Mouse (Mus musculus) intestine, postnatal 0 days (tissue): ENCODE data around the gene Lhfpl4. TPM values are rescaled to one million over a fixed set of nuclear protein-coding genes. Genes with fewer than 3 reads are reported as not detected.
A peak's percentile ranks its signal among the peaks of the same experiment; 100 is the strongest.

ENCODE experiments used
- ATAC-seq: fragments of 200-750 bp; cut with Nextera tagmentation; 2 replicates; pipeline ENCODE4 v1.8.0; 2017; ENCODE audit warnings: mild to moderate bottlenecking, moderate TSS enrichment, moderate library complexity
- H3K27ac ChIP-seq: fragments of 300-500 bp; sonication (generic); 2 replicates; pipeline ENCODE4 v1.5.1; 2014; ENCODE audit warnings: mild to moderate bottlenecking, low read depth, low read length, moderate library complexity
- H3K27me3 ChIP-seq: fragments of 300-500 bp; sonication (generic); replicated peaks from 2 replicates; pipeline ENCODE4 v1.6.1; 2014; ENCODE audit warnings: low read length, mixed read lengths; ENCODE audit not compliant: control insufficient read depth, insufficient read depth
- H3K36me3 ChIP-seq: fragments of 300-500 bp; sonication (generic); 2 replicates; pipeline ENCODE4 v1.6.1; 2014; ENCODE audit warnings: mild to moderate bottlenecking, moderate library complexity; ENCODE audit not compliant: control insufficient read depth, insufficient read depth
- H3K4me1 ChIP-seq: fragments of 300-500 bp; sonication (generic); replicated peaks from 2 replicates; pipeline ENCODE4 v1.6.1; 2014; ENCODE audit warnings: antibody characterized with exemption, low read length, mixed read lengths; ENCODE audit not compliant: control insufficient read depth, insufficient read depth
- H3K4me2 ChIP-seq: fragments of 300-500 bp; sonication (generic); replicated peaks from 2 replicates; pipeline ENCODE4 v1.6.1; 2014; ENCODE audit warnings: low read depth, mild to moderate bottlenecking, moderate library complexity
- H3K4me3 ChIP-seq: fragments of 300-500 bp; sonication (generic); 2 replicates; pipeline ENCODE4 v1.5.1; 2014; ENCODE audit warnings: low read depth, low read length
- H3K9ac ChIP-seq: fragments of 300-500 bp; sonication (generic); 2 replicates; pipeline ENCODE4 v1.6.1; 2014; ENCODE audit warnings: mild to moderate bottlenecking, low read depth, low read length
- H3K9me3 ChIP-seq: fragments of 300-500 bp; sonication (generic); 2 replicates; pipeline ENCODE4 v1.6.1; 2016; ENCODE audit warnings: mixed run types; ENCODE audit not compliant: control insufficient read depth
- CTCF ChIP-seq: sonication (generic); IDR thresholded peaks from 2 replicates; pipeline ENCODE4 v1.5.1; 2016; ENCODE audit warnings: low read depth, mild to moderate bottlenecking, control low read depth, antibody characterized with exemption, moderate library complexity
- WGBS: fragments of 180-500 bp; shearing (Covaris S2); extraction: QIAGEN DNeasy Blood & Tissue Kit; methylation state at CpG from one replicate; pipeline ENCODE4 v1.1.7; 2014; 5-methylcytosine and 5-hydroxymethylcytosine counted together
- polyA plus RNA-seq: library from polyadenylated mRNA; unstranded; fragments of >200 nt; fragmentation: Nextera tagmentation; extraction: Ambion mirVana; gene quantifications from 2 replicates; pipeline ENCODE4 v1.2.1, GENCODE M21; 2015

Lhfpl4 gene
- polyA plus RNA-seq, 1 experiment from 2014 or later = 0.78 TPM

- Histone ChIP-seq H3K27ac (no peak overlapping the region), H3K27me3 (no peaks in the 10 kb centered on the region), H3K9me3 (no peaks in the 10 kb centered on the region), H3K4me3 (no peak overlapping the region), H3K4me2 (no peak overlapping the region), H3K36me3 (no peaks in the 10 kb centered on the region), H3K9ac (no peak overlapping the region), H3K4me1 (no peaks in the 10 kb centered on the region)
- 80% methylated on average over 4 of the region's 4 CpGs for WGBS
- no peak for TF ChIP-seq CTCF
- no peak for ATAC-seq
These were observed 30.6 kb upstream of the Lhfpl4 start for GRCm38 (mm10) chr6:113225798-113226197.

- TF ChIP-seq CTCF = 0 out of 2 replicates have a peak, but pooled peaks have one; percentile 16
- H3K4me1 ChIP-seq = no peaks in the 10 kb centered on the region
- H3K36me3 ChIP-seq = no peaks in the 10 kb centered on the region
- no peaks in the 10 kb centered on the region for H3K9me3 ChIP-seq
- 71% methylated on average over 2 of the region's 2 CpGs for WGBS
- H3K4me3 ChIP-seq = no peak overlapping the region
- no peak for ATAC-seq
- no peaks in the 10 kb centered on the region for H3K27me3 ChIP-seq
- H3K4me2 ChIP-seq = no peak overlapping the region
- no peak overlapping the region for H3K9ac ChIP-seq
- H3K27ac ChIP-seq = no peak overlapping the region
These were observed 21.1 kb upstream of the Lhfpl4 start for GRCm38 (mm10) chr6:113216280-113216679.

DNA sequence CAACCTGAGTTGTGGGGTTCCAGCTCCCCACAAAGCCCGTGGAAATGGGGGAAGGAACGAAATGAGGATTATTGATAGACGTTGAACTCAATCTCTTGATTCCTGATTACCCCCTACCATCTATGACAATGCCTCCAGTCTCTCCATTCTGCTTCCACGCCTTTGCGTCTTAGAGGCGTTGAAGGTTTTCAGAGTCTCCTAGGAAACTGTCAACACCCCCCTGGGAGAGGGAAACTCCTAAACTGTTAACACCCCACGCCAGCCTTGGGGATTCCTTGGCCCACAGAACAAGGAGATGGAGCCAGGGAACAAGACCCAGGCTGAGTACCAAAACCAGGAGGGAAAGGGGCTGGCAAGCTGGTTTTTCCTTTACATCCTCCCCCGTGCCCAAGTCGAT, 410 bp upstream of the Lhfpl4 start:
- Histone ChIP-seq H3K9me3 (no peaks in the 10 kb centered on the region), H3K4me2 (peak overlapping the region; percentile 78), H3K9ac (no peak overlapping the region), H3K27me3 (peaks cover 27% of the 10 kb centered on the region), H3K4me3 (peak overlapping the region; percentile 48), H3K27ac (no peak overlapping the region), H3K4me1 (no peaks in the 10 kb centered on the region), H3K36me3 (no peaks in the 10 kb centered on the region)
- 19% methylated on average over 9 of the region's 9 CpGs for WGBS
- no peak for ATAC-seq
- no peak for TF ChIP-seq CTCF

GRCm38 (mm10) chr6:113194517-113194840, 705 bp downstream of the Lhfpl4 start:
- peaks cover 27% of the 10 kb centered on the region for H3K27me3 ChIP-seq
- H3K9me3 ChIP-seq = no peaks in the 10 kb centered on the region
- H3K27ac ChIP-seq = no peak overlapping the region
- ATAC-seq = no peak
- peak overlapping the region; percentile 78 for H3K4me2 ChIP-seq
- H3K36me3 ChIP-seq = no peaks in the 10 kb centered on the region
- H3K4me3 ChIP-seq = peak overlapping the region; percentile 48
- H3K4me1 ChIP-seq = no peaks in the 10 kb centered on the region
- TF ChIP-seq CTCF = no peak
- no peak overlapping the region for H3K9ac ChIP-seq
- WGBS = 8% methylated on average over 5 of the region's 5 CpGs

DNA sequence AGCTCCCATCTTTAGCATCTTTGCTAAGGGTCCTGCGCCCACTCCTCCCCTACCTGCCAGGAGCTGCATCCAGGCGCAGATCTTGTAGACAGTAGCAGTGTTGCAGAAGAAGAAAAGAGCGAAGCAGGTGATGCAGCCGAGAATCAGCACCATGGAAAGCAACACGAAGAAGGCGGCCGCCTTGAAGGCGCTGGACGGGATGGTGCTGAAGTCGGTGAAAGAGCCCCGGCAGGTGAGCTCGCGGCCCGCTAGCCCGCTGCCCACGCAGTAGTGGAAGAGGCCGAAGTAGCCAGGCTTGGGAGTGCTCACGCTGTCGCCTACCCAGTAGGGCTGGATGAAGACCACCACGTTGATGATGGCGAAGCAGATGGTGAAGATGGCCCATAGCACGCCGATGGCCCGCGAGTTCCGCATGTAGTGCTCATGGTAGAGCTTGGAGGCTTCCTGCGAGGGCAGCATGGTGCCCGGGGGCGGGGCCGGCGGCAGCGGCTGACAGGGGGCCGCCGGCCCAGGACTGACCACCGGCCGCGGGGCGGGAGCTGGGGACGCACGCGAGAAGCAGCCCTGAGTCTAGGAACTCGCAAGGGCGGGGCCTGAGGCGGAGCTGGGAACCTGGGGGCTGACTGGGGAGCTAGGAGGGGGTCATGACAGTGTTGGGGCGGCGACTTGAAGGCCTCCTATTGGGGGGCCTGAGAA, 1.3 kb downstream of the Lhfpl4 start:
- no peaks in the 10 kb centered on the region for H3K36me3 ChIP-seq
- no peak overlapping the region for H3K9ac ChIP-seq
- peaks cover 27% of the 10 kb centered on the region for H3K27me3 ChIP-seq
- 4% methylated on average over 46 of the region's 46 CpGs for WGBS
- no peak overlapping the region for H3K27ac ChIP-seq
- TF ChIP-seq CTCF = no peak
- H3K4me3 ChIP-seq = no peak overlapping the region
- H3K9me3 ChIP-seq = no peaks in the 10 kb centered on the region
- peak overlapping the region; percentile 78 for H3K4me2 ChIP-seq
- no peak for ATAC-seq
- H3K4me1 ChIP-seq = no peaks in the 10 kb centered on the region

- no peaks in the 10 kb centered on the region for H3K27me3 ChIP-seq
- TF ChIP-seq CTCF = no peak
- H3K27ac ChIP-seq = no peak overlapping the region
- no peaks in the 10 kb centered on the region for H3K4me1 ChIP-seq
- no peaks in the 10 kb centered on the region for H3K9me3 ChIP-seq
- no peak for ATAC-seq
- no peaks in the 10 kb centered on the region for H3K36me3 ChIP-seq
- WGBS = 75% methylated on average over 21 of the region's 21 CpGs
- H3K9ac ChIP-seq = no peak overlapping the region
- H3K4me3 ChIP-seq = no peak overlapping the region
- H3K4me2 ChIP-seq = no peak overlapping the region
These were observed 10.2 kb downstream of the Lhfpl4 start for GRCm38 (mm10) chr6:113184866-113185525.
